Mouse (Mus musculus) layer of hippocampus, postnatal 10 days (tissue): ENCODE results near the gene Map7d1. TPM values are rescaled to one million over a fixed set of nuclear protein-coding genes. Genes with fewer than 3 reads are reported as not detected.

Experiments
- DNase-seq, 2 experiments: peaks; one replicate each; pipeline ENCODE4 v3.0.0; 2021; ENCODE audit warnings: low spot score in 2 of 2
- long read RNA-seq: library from polyadenylated mRNA; stranded (forward); transcript quantifications from one replicate; pipeline ENCODE4 v2.0.0, GENCODE M21; 2023
- total RNA-seq, 2 experiments: library from RNA; stranded (reverse); gene quantifications; 2 replicates each; pipeline ENCODE4 v1.2.3; 2021

Gene Map7d1
- total RNA-seq: 100 to 1,000 TPM; 204 to 206 TPM
- long read RNA-seq, transcript Map7d1-202 (17 exons, 3,195 nt): minor isoform, 5 of 147 reads
- long read RNA-seq, transcript Map7d1-203 (18 exons, 3,249 nt): major isoform, 38 of 147 reads
- long read RNA-seq, transcript Map7d1-201 (17 exons, 3,351 nt): minor isoform, 13 of 147 reads
- long read RNA-seq, partial matches to known transcripts: 32 of 147 reads
- long read RNA-seq, other reads (novel, unspliced or antisense): 59 of 147 reads

- peak; percentile 87 to 91 for DNase-seq
Observed at GRCm38 (mm10) chr4:126256131-126256791, at the start of gene Map7d1. Map7d1 (minus strand) TSS chr4:126256343.

- no peak for DNase-seq
Observed at GRCm38 (mm10) chr4:126305428-126305827, 49.3 kb upstream of the Map7d1 start.

GRCm38 (mm10) chr4:126303877-126304276, 47.7 kb upstream of the Map7d1 start:
- DNase-seq: no peak

- DNase-seq: no peak
Observed at GRCm38 (mm10) chr4:126301584-126302309, 45.6 kb upstream of the Map7d1 start.

- no peak for DNase-seq
Observed at GRCm38 (mm10) chr4:126300916-126301583, 44.9 kb upstream of the Map7d1 start.

- peak; percentile 48 to 59 for DNase-seq
Observed at GRCm38 (mm10) chr4:126296617-126297101, 40.5 kb upstream of the Map7d1 start.

GRCm38 (mm10) chr4:126295937-126296336, 39.8 kb upstream of the Map7d1 start:
- no peak for DNase-seq

- DNase-seq: no peak
Observed at GRCm38 (mm10) chr4:126295152-126295551, 39.0 kb upstream of the Map7d1 start.

GRCm38 (mm10) chr4:126291196-126291595, 35.1 kb upstream of the Map7d1 start:
- no peak for DNase-seq

GRCm38 (mm10) chr4:126290314-126290713, 34.2 kb upstream of the Map7d1 start:
- DNase-seq: no peak

- no peak for DNase-seq
Observed at GRCm38 (mm10) chr4:126288085-126288666, 32.0 kb upstream of the Map7d1 start.

GRCm38 (mm10) chr4:126287302-126287995, 31.3 kb upstream of the Map7d1 start:
- no peak for DNase-seq

- no peak for DNase-seq
Observed at GRCm38 (mm10) chr4:126286492-126286891, 30.3 kb upstream of the Map7d1 start, which contains the start of gene Col8a2. Col8a2 (plus strand) TSS chr4:126286793.

- DNase-seq: no peak
Observed at GRCm38 (mm10) chr4:126283582-126283981, 27.4 kb upstream of the Map7d1 start.

GRCm38 (mm10) chr4:126281706-126282105, 25.6 kb upstream of the Map7d1 start:
- no peak for DNase-seq

- DNase-seq: no peak
Observed at GRCm38 (mm10) chr4:126278961-126279360, 22.8 kb upstream of the Map7d1 start.

- no peak for DNase-seq
Observed at GRCm38 (mm10) chr4:126278565-126278915, 22.4 kb upstream of the Map7d1 start.

GRCm38 (mm10) chr4:126277906-126278564, 21.9 kb upstream of the Map7d1 start:
- DNase-seq: peak; percentile 66

GRCm38 (mm10) chr4:126275681-126276131, 19.6 kb upstream of the Map7d1 start:
- DNase-seq: no peak

- no peak for DNase-seq
Observed at GRCm38 (mm10) chr4:126275081-126275480, 18.9 kb upstream of the Map7d1 start.
